Mouse (Mus musculus): ENCODE measurements around the gene Cyct.
A peak's percentile ranks its signal among the peaks of the same experiment; 100 is the strongest.

The Cyct gene

GRCm38 (mm10) chr2:76360226-76360625 is at the start of gene Cyct:
Gene Cyct (minus strand): TSS chr2:76360450.
- no peak for DNase-seq

- DNase-seq, result no peak
Measured at GRCm38 (mm10) chr2:76409986-76410385, 49.7 kb upstream of the Cyct start.

GRCm38 (mm10) chr2:76409526-76409925 is 49.3 kb upstream of the Cyct start:
- DNase-seq, result no peak

- DNase-seq, result peak; percentile 74
Measured at GRCm38 (mm10) chr2:76406937-76407441, 46.7 kb upstream of the Cyct start.

- DNase-seq, result peak; percentile 89
Measured at GRCm38 (mm10) chr2:76406151-76406936, 46.1 kb upstream of the Cyct start, which contains the start of gene Osbpl6. Gene Osbpl6 (plus strand): TSS chr2:76406508.

- no peak for DNase-seq
Measured at GRCm38 (mm10) chr2:76405596-76406150, 45.4 kb upstream of the Cyct start.

- DNase-seq, result no peak
Measured at GRCm38 (mm10) chr2:76400178-76400577, 39.9 kb upstream of the Cyct start.

- DNase-seq, result no peak
Measured at GRCm38 (mm10) chr2:76386531-76386930, 26.3 kb upstream of the Cyct start.

- DNase-seq, result no peak
Measured at GRCm38 (mm10) chr2:76378646-76379045, 18.4 kb upstream of the Cyct start.

- DNase-seq, result no peak
Measured at GRCm38 (mm10) chr2:76374544-76375206, 14.4 kb upstream of the Cyct start.

- DNase-seq, result no peak
Measured at GRCm38 (mm10) chr2:76372244-76372643, 12.0 kb upstream of the Cyct start.

GRCm38 (mm10) chr2:76370656-76370922 is 10.3 kb upstream of the Cyct start:
- no peak for DNase-seq

GRCm38 (mm10) chr2:76369821-76370655 is 9.8 kb upstream of the Cyct start, which contains the start of gene Rbm45:
Gene Rbm45 (plus strand): TSS chr2:76369984.
- peak; percentile 91 for DNase-seq

GRCm38 (mm10) chr2:76368861-76369660 is 8.8 kb upstream of the Cyct start:
- DNase-seq, result no peak

- peak; percentile 84 for DNase-seq
Measured at GRCm38 (mm10) chr2:76367188-76367922, 7.1 kb upstream of the Cyct start.

- no peak for DNase-seq
Measured at GRCm38 (mm10) chr2:76365811-76366210, 5.6 kb upstream of the Cyct start.

- no peak for DNase-seq
Measured at GRCm38 (mm10) chr2:76362111-76362510, 1.9 kb upstream of the Cyct start.

GRCm38 (mm10) chr2:76347839-76348238 is 12.4 kb downstream of the Cyct start:
- DNase-seq, result no peak

- no peak for DNase-seq
Measured at GRCm38 (mm10) chr2:76342146-76342545, 18.1 kb downstream of the Cyct start.

GRCm38 (mm10) chr2:76338215-76339156 is 21.8 kb downstream of the Cyct start, which contains the start of gene Pde11a:
Gene Pde11a (minus strand): TSS chr2:76338774.
- peak; percentile 85 for DNase-seq
